In genomic region chr11:106193371-106194154, GRCm38 (mm10) we compare ENCODE assay signal across 8 mouse cellular contexts. TPM values are rescaled to one million over a fixed set of nuclear protein-coding genes. Genes with fewer than 3 reads are reported as not detected.
DNase-seq lines count a peak whose midpoint lies in the region; ATAC-seq and TF ChIP-seq lines count a peak whose summit lies in the region.

No protein-coding gene starts in this region.

- H3K27me3 ChIP-seq in heart, embryonic 15.5 days = no peaks in the 10 kb centered on the region
- H3K27me3 ChIP-seq in liver, embryonic 14.5 days (ENCODE audit: control insufficient read depth, insufficient read depth, low read length) = no peaks in the 10 kb centered on the region
- H3K27me3 ChIP-seq in neural tube, embryonic 11.5 days (ENCODE audit: control insufficient read depth, insufficient read depth, low read length) = no peaks in the 10 kb centered on the region
- no peaks in the 10 kb centered on the region for H3K27me3 ChIP-seq in stomach, postnatal 0 days (ENCODE audit: control insufficient read depth, insufficient read depth, low read length)

- DNase-seq in c-Kit-negative CD71-positive TER-119-positive erythroid progenitor cells, embryonic 14.5 days (ENCODE audit: low read depth, low spot score) = peak; percentile 96
- DNase-seq in fibroblast of lung, adult 2 months (ENCODE audit: low read depth) = peak; percentile 98
- peak; percentile 98 to 99 for DNase-seq in kidney, postnatal 25 days
- DNase-seq in liver, embryonic 14.5 days (ENCODE audit: low read depth in 3 of 3, low spot score in 3 of 3) = peak; percentile 95 to 97 (median 96)
- peak; percentile 99 for DNase-seq in neural tube, embryonic 11.5 days (ENCODE audit: low spot score)
- DNase-seq in stomach, postnatal 0 days (ENCODE audit: low spot score) = peak; percentile 100

- peak overlapping the region; percentile 79 for H3K4me2 ChIP-seq in heart, embryonic 15.5 days
- H3K4me2 ChIP-seq in liver, embryonic 14.5 days (ENCODE audit: low read depth) = peak overlapping the region; percentile 92
- H3K4me2 ChIP-seq in neural tube, embryonic 11.5 days (ENCODE audit: low read depth) = peak overlapping the region; percentile 47
- peak overlapping the region; percentile 86 for H3K4me2 ChIP-seq in stomach, postnatal 0 days (replicated peaks; ENCODE audit: low read depth)

- 0% methylated on average over 44 of the region's 44 CpGs for WGBS in heart, embryonic 15.5 days
- whole genome bisulfite sequencing in liver, embryonic 14.5 days (ENCODE audit: insufficient replicate concordance) = under 1% methylated on average over 44 of the region's 44 CpGs
- under 1% methylated on average over 43 of the region's 44 CpGs for WGBS in neural tube, embryonic 11.5 days
- WGBS in stomach, postnatal 0 days = 1% methylated on average over 42 of the region's 44 CpGs

- peak overlapping the region; percentile 90 for H3K27ac ChIP-seq in heart, embryonic 15.5 days
- H3K27ac ChIP-seq in liver, embryonic 14.5 days = peak overlapping the region; percentile 86
- H3K27ac ChIP-seq in neural tube, embryonic 11.5 days (ENCODE audit: low read depth, low read length) = peak overlapping the region; percentile 39
- peak overlapping the region; percentile 88 for H3K27ac ChIP-seq in stomach, postnatal 0 days (replicated peaks)

- peak; percentile 90 for ATAC-seq in CD4-positive, CD25-positive, alpha-beta regulatory T cell, adult 4 months
- peak; percentile 98 for ATAC-seq in heart, embryonic 15.5 days (replicated peaks; ENCODE audit: insufficient number of reproducible peaks, insufficient read depth, low FRiP score, low read depth)
- ATAC-seq in liver, embryonic 14.5 days (ENCODE audit: insufficient read depth) = peak; percentile 96
- peak; percentile 93 for ATAC-seq in neural tube, embryonic 11.5 days (ENCODE audit: insufficient read depth, low FRiP score, low TSS enrichment)
- ATAC-seq in stomach, postnatal 0 days (ENCODE audit: low FRiP score, low TSS enrichment) = peak; percentile 95

- peaks cover 16% of the 10 kb centered on the region for H3K4me1 ChIP-seq in heart, embryonic 15.5 days (replicated peaks)
- H3K4me1 ChIP-seq in liver, embryonic 14.5 days (replicated peaks; ENCODE audit: control insufficient read depth in 2 of 2, insufficient read depth in 2 of 2, low read length in 1 of 2) = peaks cover 16 to 18% of the 10 kb centered on the region in 2 experiments
- H3K4me1 ChIP-seq in neural tube, embryonic 11.5 days (ENCODE audit: control insufficient read depth, insufficient read depth, low read length) = 0 out of 2 replicates have a peak, but pooled peaks cover 4% of the 10 kb centered on the region
- H3K4me1 ChIP-seq in stomach, postnatal 0 days (replicated peaks; ENCODE audit: control insufficient read depth, insufficient read depth) = no peaks in the 10 kb centered on the region; the same call in 1 of the 2 replicates

- H3K9ac ChIP-seq in heart, embryonic 15.5 days = peak overlapping the region; percentile 85
- peak overlapping the region; percentile 76 for H3K9ac ChIP-seq in liver, embryonic 14.5 days (replicated peaks)
- H3K9ac ChIP-seq in neural tube, embryonic 11.5 days (ENCODE audit: low read length) = peak overlapping the region; percentile 64
- peak overlapping the region; percentile 79 for H3K9ac ChIP-seq in stomach, postnatal 0 days (ENCODE audit: low read length)

- H3K4me3 ChIP-seq in heart, embryonic 15.5 days = peak overlapping the region; percentile 93
- H3K4me3 ChIP-seq in liver, embryonic 14.5 days (ENCODE audit: insufficient read depth in 1 of 2, low read depth in 2 of 2, low read length in 2 of 2) = peak overlapping the region; percentile 74 to 83
- H3K4me3 ChIP-seq in neural tube, embryonic 11.5 days (ENCODE audit: low read depth, low read length) = peak overlapping the region; percentile 52
- H3K4me3 ChIP-seq in stomach, postnatal 0 days (ENCODE audit: low read depth, low read length) = peak overlapping the region; percentile 65

- H3K36me3 ChIP-seq in heart, embryonic 15.5 days = peaks cover 14% of the 10 kb centered on the region
- peaks cover 15% of the 10 kb centered on the region for H3K36me3 ChIP-seq in liver, embryonic 14.5 days (replicated peaks; ENCODE audit: control insufficient read depth, insufficient read depth, low read depth)
- H3K36me3 ChIP-seq in neural tube, embryonic 11.5 days (ENCODE audit: control insufficient read depth, insufficient read depth, low read length) = peaks cover 5% of the 10 kb centered on the region
- peaks cover 4% of the 10 kb centered on the region; the same call in 1 of the 2 replicates for H3K36me3 ChIP-seq in stomach, postnatal 0 days (ENCODE audit: control insufficient read depth, insufficient read depth, low read length)

- TF ChIP-seq EP300 in liver, embryonic 14.5 days (IDR thresholded peaks at IDR 0.05; ENCODE audit: low read depth) = no peak
- no peak for TF ChIP-seq EP300 in stomach, postnatal 0 days (optimal IDR thresholded peaks at IDR 0.05)

- peak; percentile 9 for TF ChIP-seq CTCF in liver, embryonic 14.5 days (IDR thresholded peaks at IDR 0.05; ENCODE audit: low read depth)
- no peak; the same call in 1 of the 2 replicates for TF ChIP-seq CTCF in stomach, postnatal 0 days (IDR thresholded peaks at IDR 0.05; ENCODE audit: low read depth)

- no peaks in the 10 kb centered on the region for H3K9me3 ChIP-seq in heart, embryonic 15.5 days (replicated peaks)
- no peaks in the 10 kb centered on the region for H3K9me3 ChIP-seq in liver, embryonic 14.5 days (ENCODE audit: control insufficient read depth, low read length)
- H3K9me3 ChIP-seq in neural tube, embryonic 11.5 days (ENCODE audit: control insufficient read depth, low read length) = no peaks in the 10 kb centered on the region
- no peaks in the 10 kb centered on the region for H3K9me3 ChIP-seq in stomach, postnatal 0 days (ENCODE audit: control insufficient read depth, low read length)

RNA-seq across cellular contexts. Expression of gene Strada, which starts 8.4 kb away (rescaled TPM):
- 10 to 100 TPM; 34.5 to 40.0 TPM for polyA plus RNA-seq in CD4-positive, CD25-positive, alpha-beta regulatory T cell, adult 4 months (2017; shearing (Covaris generic))
- polyA plus RNA-seq in heart, embryonic 15.5 days (2015; fragmentation: Nextera tagmentation; extraction: Ambion mirVana) = 16.5 and 20.0 TPM in 2 replicates
- 9.1 and 9.4 TPM in 2 replicates for polyA plus RNA-seq in liver, embryonic 14.5 days (2012; rRNA removed)
- polyA plus RNA-seq in liver, embryonic 14.5 days (2014; fragmentation: Nextera tagmentation; extraction: Ambion mirVana) = 6.9 and 8.8 TPM in 2 replicates
- polyA plus RNA-seq in neural tube, embryonic 11.5 days (2014; fragmentation: Nextera tagmentation; extraction: Ambion mirVana) = 40.6 and 43.1 TPM in 2 replicates
- 9.9 and 11.8 TPM in 2 replicates for polyA plus RNA-seq in stomach, postnatal 0 days (2015; fragmentation: Nextera tagmentation; extraction: Ambion mirVana)

RNA-seq across cellular contexts. Expression of gene Ccdc47, which starts 22.6 kb away (rescaled TPM):
- polyA plus RNA-seq in CD4-positive, CD25-positive, alpha-beta regulatory T cell, adult 4 months (2017; shearing (Covaris generic)) = 10 to 100 TPM; 92.6 to 96.6 TPM
- polyA plus RNA-seq in heart, embryonic 15.5 days (2015; fragmentation: Nextera tagmentation; extraction: Ambion mirVana) = 87.3 and 88.2 TPM in 2 replicates
- 11.6 and 19.0 TPM in 2 replicates for polyA plus RNA-seq in liver, embryonic 14.5 days (2012; rRNA removed)
- 27.5 and 29.2 TPM in 2 replicates for polyA plus RNA-seq in liver, embryonic 14.5 days (2014; fragmentation: Nextera tagmentation; extraction: Ambion mirVana)
- polyA plus RNA-seq in neural tube, embryonic 11.5 days (2014; fragmentation: Nextera tagmentation; extraction: Ambion mirVana) = 63.1 and 73.4 TPM in 2 replicates
- polyA plus RNA-seq in stomach, postnatal 0 days (2015; fragmentation: Nextera tagmentation; extraction: Ambion mirVana) = 51.4 and 52.5 TPM in 2 replicates

RNA-seq across cellular contexts. Expression of gene Ddx42, which starts 23.2 kb away (rescaled TPM):
- 100 to 1,000 TPM in 1 of 2 experiments, 10 to 100 TPM in 1; 84.7 to 135 TPM for polyA plus RNA-seq in CD4-positive, CD25-positive, alpha-beta regulatory T cell, adult 4 months (2017; shearing (Covaris generic))
- polyA plus RNA-seq in heart, embryonic 15.5 days (2015; fragmentation: Nextera tagmentation; extraction: Ambion mirVana) = 41.1 and 47.3 TPM in 2 replicates
- 7.8 and 13.5 TPM in 2 replicates for polyA plus RNA-seq in liver, embryonic 14.5 days (2012; rRNA removed)
- 20.7 and 22.8 TPM in 2 replicates for polyA plus RNA-seq in liver, embryonic 14.5 days (2014; fragmentation: Nextera tagmentation; extraction: Ambion mirVana)
- polyA plus RNA-seq in neural tube, embryonic 11.5 days (2014; fragmentation: Nextera tagmentation; extraction: Ambion mirVana) = 102 and 106 TPM in 2 replicates
- 27.2 TPM in 2 replicates for polyA plus RNA-seq in stomach, postnatal 0 days (2015; fragmentation: Nextera tagmentation; extraction: Ambion mirVana)

RNA-seq across cellular contexts. Expression of gene Limd2, which starts 32.9 kb away (rescaled TPM):
- polyA plus RNA-seq in CD4-positive, CD25-positive, alpha-beta regulatory T cell, adult 4 months (2017; shearing (Covaris generic)) = 100 to 1,000 TPM; 597 to 715 TPM
- polyA plus RNA-seq in heart, embryonic 15.5 days (2015; fragmentation: Nextera tagmentation; extraction: Ambion mirVana) = 75.9 and 110 TPM in 2 replicates
- 17.3 and 26.7 TPM in 2 replicates for polyA plus RNA-seq in liver, embryonic 14.5 days (2012; rRNA removed)
- 57.8 and 59.4 TPM in 2 replicates for polyA plus RNA-seq in liver, embryonic 14.5 days (2014; fragmentation: Nextera tagmentation; extraction: Ambion mirVana)
- 295 and 337 TPM in 2 replicates for polyA plus RNA-seq in neural tube, embryonic 11.5 days (2014; fragmentation: Nextera tagmentation; extraction: Ambion mirVana)
- polyA plus RNA-seq in stomach, postnatal 0 days (2015; fragmentation: Nextera tagmentation; extraction: Ambion mirVana) = 45.3 and 48.7 TPM in 2 replicates

RNA-seq across cellular contexts. Expression of gene Gm10840, which starts 32.9 kb away (rescaled TPM):
- not detected for polyA plus RNA-seq in CD4-positive, CD25-positive, alpha-beta regulatory T cell, adult 4 months (2017; shearing (Covaris generic))
- not detected in 2 replicates for polyA plus RNA-seq in heart, embryonic 15.5 days (2015; fragmentation: Nextera tagmentation; extraction: Ambion mirVana)
- polyA plus RNA-seq in liver, embryonic 14.5 days (2012; rRNA removed) = not detected in 2 replicates
- polyA plus RNA-seq in liver, embryonic 14.5 days (2014; fragmentation: Nextera tagmentation; extraction: Ambion mirVana) = not detected in 2 replicates
- polyA plus RNA-seq in neural tube, embryonic 11.5 days (2014; fragmentation: Nextera tagmentation; extraction: Ambion mirVana) = not detected in 2 replicates
- polyA plus RNA-seq in stomach, postnatal 0 days (2015; fragmentation: Nextera tagmentation; extraction: Ambion mirVana) = not detected in 2 replicates

Comparison
In these comparisons a context has a peak if more than half of its experiments do, and no peak if none do; other contexts are left out.
1. Peak in every context shown above with its lines: DNase-seq, ATAC-seq, H3K4me3 ChIP-seq and H3K27ac ChIP-seq.
2. H3K27ac ChIP-seq: peak in every context shown above with its lines; median percentile 90 in heart, embryonic 15.5 days; 88 in stomach, postnatal 0 days; 86 in liver, embryonic 14.5 days; 39 in neural tube, embryonic 11.5 days.